Mouse (Mus musculus) retina, adult 2 months (tissue): ENCODE measurements around the gene Rnf144a.
"Not testable (repeated sequence)": the region's sequence is repeated elsewhere in the genome, so short reads cannot be mapped to it uniquely, and the experiment has no call there.

ENCODE experiments used
- DNase-seq: peaks from one replicate; pipeline ENCODE4 v3.0.0-alpha.2; 2012; ENCODE audit warnings: low read depth, low spot score

Gene Rnf144a

GRCm38 (mm10) chr12:26323783-26324364 is 91.2 kb downstream of the Rnf144a start:
- DNase-seq, result no peak

DNA sequence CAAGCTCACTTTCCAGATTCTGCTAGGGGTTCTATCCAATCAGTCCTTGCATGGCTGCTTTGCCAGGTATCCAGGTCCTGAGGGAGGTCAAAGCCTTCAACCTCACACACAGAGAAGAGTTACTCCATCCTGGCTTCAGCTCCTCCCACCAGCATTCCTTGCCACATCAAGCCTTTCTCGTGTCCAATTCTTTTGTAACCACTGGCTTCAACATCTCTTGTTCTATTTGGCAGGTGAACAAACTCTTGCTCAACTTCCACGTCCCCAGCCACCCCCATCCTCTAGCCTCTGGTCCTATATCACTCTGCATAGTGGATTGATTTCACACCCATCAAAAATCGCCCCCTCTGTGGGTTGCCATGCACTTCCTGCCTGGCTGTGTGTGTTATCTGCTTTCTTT is 98.8 kb downstream of the Rnf144a start:
- DNase-seq, result no peak

DNA sequence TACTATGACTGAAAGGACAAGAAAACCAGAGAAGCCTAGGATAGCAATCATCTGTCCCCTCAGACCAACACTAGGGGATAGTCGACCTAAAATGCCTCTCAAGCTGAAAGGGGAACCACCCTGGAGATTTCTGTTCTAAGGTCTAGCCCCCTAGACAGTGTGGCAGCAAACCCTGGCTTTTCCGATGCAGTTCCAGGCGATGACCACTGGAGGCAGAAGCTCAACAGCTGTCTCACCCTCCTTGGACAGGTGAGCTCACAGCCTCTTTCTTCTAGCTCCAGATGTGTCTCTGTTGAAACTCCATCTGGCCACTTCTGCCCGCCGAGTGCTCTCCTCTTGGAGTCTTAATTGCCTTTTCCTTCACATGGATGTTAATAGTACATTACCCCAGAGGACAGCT is 100.1 kb downstream of the Rnf144a start:
- no peak for DNase-seq

DNA sequence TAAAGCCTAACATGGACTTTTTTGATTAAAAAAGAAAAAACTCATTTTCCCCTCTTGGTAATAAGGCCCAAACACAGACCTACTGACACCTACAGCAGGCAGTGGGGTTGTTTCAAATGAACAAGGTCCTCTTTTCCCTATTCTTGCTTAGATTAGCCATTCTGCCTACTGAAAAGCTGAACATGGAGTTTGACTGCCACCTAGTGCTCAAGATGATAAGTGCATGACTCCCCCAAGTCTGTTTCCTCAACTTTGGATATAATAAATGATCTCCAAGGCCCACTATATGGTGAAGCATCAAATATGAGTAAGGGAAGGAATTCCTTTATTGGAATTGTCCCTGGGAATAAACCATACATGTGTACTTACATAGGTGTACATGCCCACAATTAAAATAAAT is 103.5 kb downstream of the Rnf144a start:
- DNase-seq, result peak; percentile 16

GRCm38 (mm10) chr12:26310247-26310646 is 104.8 kb downstream of the Rnf144a start:
- no peak for DNase-seq

DNA sequence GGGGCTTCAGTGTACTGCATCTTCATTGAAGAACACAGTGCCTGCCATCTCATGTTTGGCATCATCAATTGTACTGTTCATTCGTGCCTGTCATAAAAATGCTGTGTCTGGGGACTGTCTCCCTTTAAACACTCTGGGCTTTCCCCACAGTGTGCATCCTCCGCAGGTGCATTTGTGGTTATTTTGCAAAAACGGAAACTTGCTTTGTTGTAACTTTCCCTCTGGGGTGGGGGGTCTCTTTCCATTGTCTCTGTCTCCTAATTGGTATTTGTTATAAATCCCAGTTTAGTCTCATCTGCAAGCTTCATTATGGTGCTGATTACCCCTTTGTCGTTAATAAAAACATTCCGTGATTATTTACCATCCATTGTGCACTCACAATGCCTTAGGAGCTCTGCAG is 112.2 kb downstream of the Rnf144a start:
- DNase-seq, result no peak

DNA sequence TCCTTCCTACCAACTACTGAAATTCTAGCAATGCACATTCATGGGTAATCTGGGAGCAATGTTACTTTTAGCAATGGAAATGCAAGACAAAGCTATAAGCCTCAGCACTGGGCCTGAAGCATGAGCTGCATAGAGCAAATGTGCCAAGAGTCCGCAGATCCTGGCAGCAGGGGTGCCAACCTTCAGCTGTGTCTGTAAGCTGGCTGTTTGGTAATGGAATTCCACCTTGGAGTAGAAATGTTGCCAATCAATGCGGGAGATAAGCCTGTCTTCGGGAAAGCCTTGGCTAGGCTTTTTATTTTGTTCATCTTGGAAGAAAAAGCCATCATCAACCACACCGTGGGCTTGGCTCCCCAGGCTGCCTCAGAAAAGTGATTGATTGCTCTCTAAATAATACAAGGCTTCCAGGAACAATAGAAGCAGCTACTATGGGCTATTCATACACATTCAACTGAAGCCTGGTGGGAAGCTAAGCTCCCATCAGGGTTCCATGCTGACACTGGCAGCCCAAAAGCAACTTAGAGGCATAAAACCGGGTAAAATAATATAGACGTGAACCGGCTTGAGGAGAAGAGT is 115.5 kb downstream of the Rnf144a start:
- no peak for DNase-seq

GRCm38 (mm10) chr12:26295995-26296394 is 119.1 kb downstream of the Rnf144a start:
- DNase-seq, result not testable (repeated sequence)

DNA sequence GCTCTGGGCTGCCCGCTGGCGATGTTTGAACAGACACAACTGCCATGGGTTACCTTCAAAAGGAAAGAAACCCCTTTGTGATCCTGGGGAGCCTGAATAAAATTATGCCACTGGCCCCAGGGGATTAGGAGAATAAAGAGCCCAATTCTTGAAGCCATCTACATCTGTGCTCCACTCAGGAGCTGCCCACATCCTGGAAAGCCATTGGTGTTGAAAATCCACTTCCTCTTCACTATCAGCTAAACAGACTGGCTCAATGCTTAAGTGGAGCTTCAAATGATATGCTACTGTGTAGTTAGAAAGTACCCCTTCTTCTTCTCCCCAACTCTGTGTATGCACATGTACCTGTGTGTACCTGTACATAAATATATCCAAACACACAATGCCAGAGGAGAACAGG is 125.9 kb downstream of the Rnf144a start:
- DNase-seq, result no peak

GRCm38 (mm10) chr12:26288347-26288746 is 126.7 kb downstream of the Rnf144a start:
- DNase-seq, result no peak

DNA sequence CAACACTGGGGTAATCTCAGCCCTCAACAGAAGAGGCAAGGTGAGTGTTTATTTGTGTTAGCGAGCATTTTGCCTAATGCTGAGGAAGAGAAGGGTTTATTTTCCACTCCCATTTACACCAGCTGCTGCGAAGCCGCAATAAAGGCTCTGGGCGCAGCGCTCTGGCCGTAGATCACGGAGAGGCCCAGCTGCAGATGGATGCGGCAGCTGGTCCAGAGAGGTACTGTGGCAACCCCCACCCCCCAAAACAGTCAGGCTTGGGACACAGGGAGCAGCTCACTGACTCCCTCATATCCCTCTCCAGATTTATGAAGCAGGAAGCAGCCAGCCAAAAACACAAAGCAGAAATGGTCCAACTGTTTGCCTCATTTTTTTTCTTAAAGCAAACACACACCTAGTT is 129.1 kb downstream of the Rnf144a start:
- DNase-seq, result no peak

DNA sequence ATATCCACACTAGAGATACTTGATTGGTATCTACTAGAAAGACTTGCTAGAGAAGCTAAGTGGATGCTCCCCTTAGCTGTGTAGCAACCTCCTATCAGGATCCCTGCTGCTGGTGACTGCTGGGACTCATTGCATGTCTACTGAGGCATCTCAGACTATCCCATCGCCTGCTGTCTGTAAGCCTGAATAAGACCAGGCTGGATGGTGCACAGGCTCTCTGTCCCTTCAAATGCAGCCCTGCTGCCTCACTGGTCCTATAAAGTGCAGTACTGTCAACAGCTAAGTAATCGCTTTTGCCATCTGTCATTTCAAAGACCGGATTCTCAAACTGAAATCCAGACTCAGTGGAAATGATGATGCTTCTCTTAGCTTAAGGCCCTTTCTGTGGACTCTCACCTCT is 129.6 kb downstream of the Rnf144a start:
- no peak for DNase-seq

DNA sequence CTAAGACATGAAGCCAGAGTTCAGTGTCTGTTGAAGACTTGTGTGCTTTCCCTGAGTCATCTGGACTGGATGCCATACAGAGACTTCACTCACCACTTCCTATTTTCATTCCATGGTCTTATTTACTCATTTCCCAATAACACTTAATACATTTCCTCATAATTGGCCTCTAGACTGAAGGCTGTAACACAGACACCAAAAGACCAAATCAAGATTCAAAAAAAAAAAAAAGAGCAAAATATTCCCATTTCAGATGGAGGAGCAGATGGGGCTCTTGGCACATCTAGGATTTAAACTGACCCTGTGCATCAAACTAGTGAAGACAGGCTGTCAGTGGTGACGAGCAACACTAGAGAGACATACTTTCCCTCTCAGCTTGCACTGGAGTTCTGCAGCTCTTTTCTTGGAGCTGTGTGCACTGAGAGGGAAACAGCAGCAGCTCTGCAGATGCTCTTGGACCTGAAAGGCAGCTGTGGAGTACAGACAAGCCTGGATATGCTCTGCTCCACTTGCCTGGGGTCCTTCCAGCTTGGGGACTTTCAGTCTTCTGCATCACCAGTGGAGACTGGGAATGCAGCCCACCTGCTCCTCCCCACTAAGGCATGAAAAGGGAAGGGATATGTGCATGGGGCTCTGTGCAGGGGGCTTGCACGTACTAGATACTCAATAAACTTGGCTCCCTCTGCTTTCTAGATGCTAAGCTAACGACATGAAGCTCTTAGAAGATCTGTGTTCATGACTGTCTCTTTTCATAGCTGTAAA is 134.2 kb downstream of the Rnf144a start:
- DNase-seq, result no peak

DNA sequence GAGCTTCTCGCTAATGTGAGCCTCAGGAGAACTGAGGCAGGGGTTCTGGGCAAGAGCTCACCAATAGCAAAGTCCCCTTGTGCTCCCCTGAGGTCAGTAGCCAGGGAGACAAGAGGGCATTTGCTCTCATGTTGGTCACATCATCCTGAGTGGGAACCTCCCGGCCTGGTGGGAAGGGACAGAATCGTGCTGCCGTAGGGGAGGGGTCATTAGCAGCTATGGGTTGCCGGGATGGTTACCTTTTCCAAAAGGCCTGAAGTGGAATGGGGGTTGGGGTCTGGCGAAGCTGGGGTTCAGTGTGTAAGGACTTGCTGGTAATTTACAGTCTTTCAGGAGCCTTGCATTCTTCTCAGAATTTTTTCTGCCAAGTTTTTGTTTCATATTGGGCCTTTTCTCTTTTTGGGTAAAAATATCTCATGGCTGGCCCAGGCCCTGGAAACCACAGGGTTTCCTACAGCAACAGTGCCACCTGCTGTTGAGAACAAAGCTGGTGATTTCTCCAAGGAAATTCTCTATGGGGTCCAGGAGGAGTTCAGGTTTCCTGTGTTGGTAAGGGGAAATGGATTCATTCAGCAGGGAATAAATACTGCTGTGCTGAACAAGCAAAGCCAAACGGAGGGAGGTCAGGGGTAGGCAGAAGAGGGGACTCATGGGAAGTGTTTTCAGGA is 137.9 kb downstream of the Rnf144a start:
- no peak for DNase-seq

DNA sequence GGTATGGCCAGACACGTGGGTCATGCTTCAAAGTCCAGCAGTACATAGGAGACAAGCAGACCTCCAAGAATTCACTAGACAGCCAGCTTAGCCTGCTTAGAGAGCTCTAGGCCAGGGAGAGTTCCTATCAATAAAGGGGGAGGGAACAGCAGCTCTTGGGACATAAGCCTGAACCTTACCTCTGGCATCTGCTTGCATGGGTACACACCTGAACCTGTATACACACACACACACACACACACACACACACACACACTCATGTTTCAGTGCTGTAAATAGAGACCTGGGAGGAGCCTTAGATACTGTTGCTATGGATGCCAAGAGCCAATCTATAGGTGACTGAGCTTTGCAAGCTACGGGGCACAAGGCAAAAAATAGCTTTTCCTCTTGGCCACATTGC is 138.5 kb downstream of the Rnf144a start:
- no peak for DNase-seq
